Comparison of ENCODE assay signal across 9 mouse cellular contexts in the genomic region with DNA sequence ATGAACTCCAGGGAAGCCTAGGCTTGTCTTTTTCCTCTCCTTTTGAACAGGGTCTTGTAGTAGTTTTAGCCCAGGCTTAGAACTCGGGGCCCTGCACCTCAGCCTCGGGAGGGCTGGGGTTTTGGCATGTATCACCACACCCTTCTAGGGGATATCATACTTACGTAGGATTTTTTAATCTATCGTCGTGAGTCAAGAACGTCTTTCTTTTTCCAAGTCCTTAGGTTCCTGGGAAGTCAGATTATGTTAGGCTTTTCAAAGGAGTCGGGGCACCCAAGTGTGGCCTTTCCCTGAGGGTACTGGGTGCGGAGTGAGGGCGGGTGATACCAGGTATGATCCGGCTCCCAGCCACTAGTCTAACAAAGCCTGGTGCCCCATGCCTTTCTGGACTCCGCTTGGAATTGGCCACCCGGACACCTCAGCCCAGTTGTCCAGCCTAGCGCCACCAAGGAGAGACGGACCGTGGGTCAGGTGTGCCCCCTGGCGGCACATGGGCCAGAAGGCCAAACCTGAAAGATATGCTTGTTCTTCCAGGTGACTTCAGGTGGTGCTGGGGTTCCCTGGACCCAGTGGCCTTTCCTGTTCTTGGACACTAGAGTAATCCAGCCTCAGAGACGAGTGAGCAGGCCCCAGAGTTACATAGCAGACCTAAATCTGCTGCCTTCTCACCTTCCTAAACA. TPM values are rescaled to one million over a fixed set of nuclear protein-coding genes. Genes with fewer than 3 reads are reported as not detected.
DNase-seq lines count a peak whose midpoint lies in the region; ATAC-seq and TF ChIP-seq lines count a peak whose summit lies in the region.
"Had no signal": no experiment of that assay in that cellular context is flagged by ENCODE, and none has a peak within 500 bp of the region (broad histone marks: within the 10 kb centered on the region; RNA-seq: fewer than 3 reads in every experiment).

No protein-coding gene starts in this region.

- no peak for ATAC-seq in neural tube, embryonic 15.5 days (ENCODE audit: low FRiP score)

- no peak for TF ChIP-seq POLR2A in spleen, adult 2 months (IDR thresholded peaks at IDR 0.05; ENCODE audit: low read depth, low read length)

- no peak overlapping the region for H3K9ac ChIP-seq in neural tube, embryonic 15.5 days (replicated peaks)

- H3K4me2 ChIP-seq in neural tube, embryonic 15.5 days: no peak overlapping the region

- peak; percentile 54; the same call in 1 of the 2 replicates for TF ChIP-seq CTCF in spleen, adult 2 months (IDR thresholded peaks at IDR 0.05; ENCODE audit: extremely low read depth, insufficient read depth, insufficient read length, insufficient replicate concordance)

- no peaks in the 10 kb centered on the region for H3K36me3 ChIP-seq in spleen, adult 2 months (ENCODE audit: control insufficient read depth, insufficient read depth, low read length)
- no peaks in the 10 kb centered on the region for H3K36me3 ChIP-seq in splenic B cell, adult 2 months (ENCODE audit: control insufficient read depth, insufficient read depth, low read length, poor library complexity, severe bottlenecking)
- no peaks in the 10 kb centered on the region for H3K36me3 ChIP-seq in neural tube, embryonic 15.5 days

- no peaks in the 10 kb centered on the region for H3K9me3 ChIP-seq in neural tube, embryonic 15.5 days (replicated peaks)

- no peak overlapping the region for H3K27ac ChIP-seq in spleen, adult 2 months (ENCODE audit: insufficient read depth, low read length)
- no peak overlapping the region for H3K27ac ChIP-seq in neural tube, embryonic 15.5 days (replicated peaks)

- H3K27me3 ChIP-seq in spleen, adult 2 months (ENCODE audit: control insufficient read depth, insufficient read depth, low read length): peaks cover 17% of the 10 kb centered on the region
- no peaks in the 10 kb centered on the region for H3K27me3 ChIP-seq in splenic B cell, adult 2 months (ENCODE audit: control insufficient read depth, insufficient read depth, low read length, poor library complexity, severe bottlenecking)
- peaks cover 48% of the 10 kb centered on the region for H3K27me3 ChIP-seq in neural tube, embryonic 15.5 days (replicated peaks)

- H3K4me1 ChIP-seq in spleen, adult 2 months (ENCODE audit: control insufficient read depth, insufficient read depth, insufficient read length): peaks cover 11% of the 10 kb centered on the region
- peaks cover 22% of the 10 kb centered on the region for H3K4me1 ChIP-seq in neural tube, embryonic 15.5 days

- DNase-seq in adrenal gland, postnatal 25 days: peak; percentile 28
- DNase-seq in adrenal gland, adult 2 months: no peak
- no peak for DNase-seq in spleen, adult 2 months (ENCODE audit: low read depth in 1 of 2, low spot score in 2 of 2)
- DNase-seq in spleen, adult 12 weeks (ENCODE audit: low spot score): no peak
- DNase-seq in kidney, postnatal 10 days: peak; percentile 75
- peak; percentile 56 for DNase-seq in splenic B cell, adult 2 months (ENCODE audit: low read depth, low spot score)
- no peak for DNase-seq in cerebellum, adult 9-11 months

- no peak overlapping the region for H3K4me3 ChIP-seq in spleen, adult 2 months (ENCODE audit: extremely low read depth, insufficient read depth, insufficient read length)
- no peak overlapping the region for H3K4me3 ChIP-seq in neural tube, embryonic 15.5 days (replicated peaks)

- 80% methylated on average over 17 of the region's 17 CpGs for WGBS in spleen, adult 2 months
- 74% methylated on average over 17 of the region's 17 CpGs for WGBS in neural tube, embryonic 15.5 days

RNA-seq across cellular contexts. Expression of a gene that starts 7.6 kb away (rescaled TPM):
- 5.6 and 12.4 TPM in 2 replicates for total RNA-seq in adrenal gland, postnatal 25 days (2021)
- under 1 TPM in 1 of 2 experiments, not detected in 1; 0.78 TPM for total RNA-seq in adrenal gland, adult 2 months (2021)
- polyA plus RNA-seq in adrenal gland, adult 2 months (2012; rRNA removed): 0.19 and 0.20 TPM in 2 replicates
- 0.09 and 0.22 TPM in 2 replicates for polyA plus RNA-seq in spleen, adult 2 months (2012; rRNA removed)
- polyA plus RNA-seq in neural tube, embryonic 15.5 days (2015; fragmentation: Nextera tagmentation; extraction: Ambion mirVana): 0.49 and 0.77 TPM in 2 replicates
- polyA plus RNA-seq: embryonic facial prominence, embryonic 11.5 days had no signal

RNA-seq across cellular contexts. Expression of a gene that starts 13.6 kb away (rescaled TPM):
- total RNA-seq in adrenal gland, postnatal 25 days (2021): 4.0 and 9.5 TPM in 2 replicates
- 1 to 10 TPM; 4.1 to 6.1 TPM for total RNA-seq in adrenal gland, adult 2 months (2021)
- polyA plus RNA-seq in adrenal gland, adult 2 months (2012; rRNA removed): 8.4 and 11.2 TPM in 2 replicates
- polyA plus RNA-seq in spleen, adult 2 months (2012; rRNA removed): 10.0 and 12.0 TPM in 2 replicates
- polyA plus RNA-seq in neural tube, embryonic 15.5 days (2015; fragmentation: Nextera tagmentation; extraction: Ambion mirVana): 23.6 and 29.4 TPM in 2 replicates

RNA-seq across cellular contexts. Expression of a gene that starts 46.4 kb away (rescaled TPM):
- total RNA-seq in adrenal gland, postnatal 25 days (2021): 5.2 and 5.4 TPM in 2 replicates
- total RNA-seq in adrenal gland, adult 2 months (2021): 1 to 10 TPM in 1 of 2 experiments, under 1 TPM in 1; 0.17 to 5.7 TPM
- 3.3 and 10.3 TPM in 2 replicates for polyA plus RNA-seq in adrenal gland, adult 2 months (2012; rRNA removed)
- 0.59 and 0.60 TPM in 2 replicates for polyA plus RNA-seq in spleen, adult 2 months (2012; rRNA removed)
- 0.81 and 0.91 TPM in 2 replicates for polyA plus RNA-seq in neural tube, embryonic 15.5 days (2015; fragmentation: Nextera tagmentation; extraction: Ambion mirVana)

Comparison
In these comparisons a context has a peak if more than half of its experiments do, and no peak if none do; other contexts are left out.
1. DNase-seq: peak in adrenal gland, postnatal 25 days (single experiment), kidney, postnatal 10 days (single experiment) and splenic B cell, adult 2 months (single experiment); none in adrenal gland, adult 2 months (single experiment), spleen, adult 2 months (0 of 2), spleen, adult 12 weeks (single experiment) and cerebellum, adult 9-11 months (single experiment).